Mouse (Mus musculus) MEL (cell line): Measurements from ENCODE around the gene CK137956.

Experiments used
- BHLHE40 ChIP-seq: IDR thresholded peaks from 2 replicates; pipeline ENCODE4 v1.6.1; 2012; ENCODE audit warnings: low read depth, mild to moderate bottlenecking, inconsistent platforms, low read length, improper control_type of control experiment, borderline replicate concordance
- CTCF ChIP-seq, 3 experiments: IDR thresholded peaks in 2 of 3; conservative IDR thresholded peaks in 1 of 3; 2 replicates each; pipeline ENCODE4 v1.5.1; 2011 to 2012; ENCODE audit warnings: low read length in 3 of 3, low read depth in 2 of 3, mild to moderate bottlenecking in 2 of 3, improper control_type of control experiment in 1 of 3, inconsistent platforms in 1 of 3, mixed read lengths in 1 of 3, moderate library complexity in 1 of 3; ENCODE audit not compliant: control insufficient read depth in 1 of 3, insufficient read depth in 1 of 3, poor library complexity in 1 of 3, severe bottlenecking in 1 of 3
- ELF1 ChIP-seq: IDR thresholded peaks from 2 replicates; pipeline ENCODE4 v1.6.1; 2014; ENCODE audit warnings: low read depth, mild to moderate bottlenecking, inconsistent platforms, low read length, improper control_type of control experiment, moderate library complexity
- EP300 ChIP-seq, 2 experiments: IDR thresholded peaks; 2 replicates each; pipeline ENCODE4 v1.6.1; 2011; ENCODE audit warnings: improper control_type of control experiment in 2 of 2, low read length in 2 of 2, low read depth in 1 of 2, mild to moderate bottlenecking in 1 of 2
- HCFC1 ChIP-seq: IDR thresholded peaks from 2 replicates; pipeline ENCODE4 v1.6.1; 2012; ENCODE audit warnings: low read depth, mild to moderate bottlenecking, inconsistent platforms, low read length, improper control_type of control experiment, moderate library complexity
- MAX ChIP-seq: IDR thresholded peaks from 2 replicates; pipeline ENCODE4 v1.6.1; 2011; ENCODE audit warnings: low read length, improper control_type of control experiment
- MEF2A ChIP-seq: IDR thresholded peaks from 2 replicates; pipeline ENCODE4 v1.6.1; 2014; ENCODE audit warnings: low read depth, mild to moderate bottlenecking, inconsistent platforms, low read length, improper control_type of control experiment; ENCODE audit not compliant: poor library complexity, insufficient replicate concordance, severe bottlenecking; ENCODE audit errors: extremely low read depth
- MYB ChIP-seq: IDR thresholded peaks from 2 replicates; pipeline ENCODE4 v1.6.1; 2011; ENCODE audit warnings: mild to moderate bottlenecking, low read depth, low read length, improper control_type of control experiment
- NRF1 ChIP-seq: IDR thresholded peaks from 2 replicates; pipeline ENCODE4 v1.6.1; 2014; ENCODE audit warnings: low read depth, mild to moderate bottlenecking, inconsistent platforms, low read length, improper control_type of control experiment, moderate library complexity; ENCODE audit not compliant: poor library complexity, insufficient read depth, severe bottlenecking
- ZC3H11A ChIP-seq: IDR thresholded peaks from 2 replicates; pipeline ENCODE4 v1.6.1; 2012; ENCODE audit warnings: low read depth, mild to moderate bottlenecking, inconsistent platforms, low read length, improper control_type of control experiment
- ZMIZ1 ChIP-seq: IDR thresholded peaks from 2 replicates; pipeline ENCODE4 v1.6.1; 2012; ENCODE audit warnings: low read depth, mild to moderate bottlenecking, inconsistent platforms, low read length, improper control_type of control experiment, moderate library complexity

GRCm38 (mm10) chr4:127984426-127984825 is 13.7 kb upstream of the CK137956 start:
- TF ChIP-seq BHLHE40, result no peak
- no peak for TF ChIP-seq MYB
- TF ChIP-seq MEF2A, result no peak
- TF ChIP-seq ELF1, result no peak
- no peak for TF ChIP-seq CTCF (IDR thresholded peaks at IDR 0.05 in 2 of 3, conservative IDR thresholded peaks at IDR 0.05 in 1 of 3; ENCODE audit: control insufficient read depth in 1 of 3, insufficient read depth in 1 of 3, low read depth in 2 of 3, low read length in 3 of 3, poor library complexity in 1 of 3, severe bottlenecking in 1 of 3)
- no peak for TF ChIP-seq MAX
- no peak for TF ChIP-seq ZC3H11A
- no peak for TF ChIP-seq ZMIZ1
- no peak for TF ChIP-seq EP300 (IDR thresholded peaks at IDR 0.05; ENCODE audit: low read depth in 1 of 2, low read length in 2 of 2)
- no peak for TF ChIP-seq HCFC1
- no peak for TF ChIP-seq NRF1
